Mouse (Mus musculus) liver, embryonic 12.5 days (tissue): ENCODE data around the gene Fam78a. TPM values are rescaled to one million over a fixed set of nuclear protein-coding genes. Genes with fewer than 3 reads are reported as not detected.

ENCODE experiments used
- ATAC-seq: fragments of 200-750 bp; cut with Nextera tagmentation; 2 replicates; pipeline ENCODE4 v1.8.0; 2017; ENCODE audit warnings: moderate number of reproducible peaks, mild to moderate bottlenecking, moderate library complexity
- H3K27ac ChIP-seq: fragments of 300-500 bp; sonication (generic); 2 replicates; pipeline ENCODE4 v1.5.1; 2016; ENCODE audit warnings: mild to moderate bottlenecking
- H3K27me3 ChIP-seq: fragments of 300-500 bp; sonication (generic); replicated peaks from 2 replicates; pipeline ENCODE4 v1.6.1; 2016; ENCODE audit warnings: mild to moderate bottlenecking, moderate library complexity
- H3K36me3 ChIP-seq: fragments of 300-500 bp; sonication (generic); 2 replicates; pipeline ENCODE4 v1.6.1; 2016; ENCODE audit warnings: mild to moderate bottlenecking, moderate library complexity
- H3K4me1 ChIP-seq: fragments of 300-500 bp; sonication (generic); 2 replicates; pipeline ENCODE4 v1.6.1; 2016
- H3K4me2 ChIP-seq: fragments of 300-500 bp; sonication (generic); 2 replicates; pipeline ENCODE4 v1.6.1; 2016; ENCODE audit warnings: mild to moderate bottlenecking, moderate library complexity
- H3K4me3 ChIP-seq: fragments of 300-500 bp; sonication (generic); 2 replicates; pipeline ENCODE4 v1.5.1; 2016; ENCODE audit warnings: mild to moderate bottlenecking, moderate library complexity
- H3K9ac ChIP-seq: fragments of 300-500 bp; sonication (generic); 2 replicates; pipeline ENCODE4 v1.6.1; 2016; ENCODE audit warnings: mild to moderate bottlenecking, moderate library complexity
- H3K9me3 ChIP-seq: fragments of 300-500 bp; sonication (generic); replicated peaks from 2 replicates; pipeline ENCODE4 v1.6.1; 2016; ENCODE audit warnings: mild to moderate bottlenecking, moderate library complexity
- WGBS: fragments of 180-500 bp; shearing (Covaris S2); methylation state at CpG from one replicate; pipeline ENCODE4 v1.1.7; 2016; ENCODE audit not compliant: insufficient replicate concordance; 5-methylcytosine and 5-hydroxymethylcytosine counted together
- polyA plus RNA-seq: library from polyadenylated mRNA; unstranded; fragments of >200 nt; fragmentation: Nextera tagmentation; extraction: Ambion mirVana; gene quantifications from 2 replicates; pipeline ENCODE4 v1.2.1, GENCODE M21; 2016

The Fam78a gene
- polyA plus RNA-seq, 1 experiment from 2014 or later, result 22.4 TPM

GRCm38 (mm10) chr2:32080681-32081080 is 4.0 kb downstream of the Fam78a start:
- no peaks in the 10 kb centered on the region for H3K9me3 ChIP-seq
- H3K9ac ChIP-seq, result peak overlapping the region; percentile 91
- no peaks in the 10 kb centered on the region for H3K27me3 ChIP-seq
- 67% methylated on average over 3 of the region's 3 CpGs for WGBS
- H3K4me3 ChIP-seq, result peak overlapping the region; percentile 86
- peak overlapping the region; percentile 74 for H3K27ac ChIP-seq
- peak overlapping the region; percentile 100 for H3K4me2 ChIP-seq
- peaks cover 44% of the 10 kb centered on the region for H3K36me3 ChIP-seq
- ATAC-seq, result no peak
- peaks cover 79% of the 10 kb centered on the region for H3K4me1 ChIP-seq

DNA sequence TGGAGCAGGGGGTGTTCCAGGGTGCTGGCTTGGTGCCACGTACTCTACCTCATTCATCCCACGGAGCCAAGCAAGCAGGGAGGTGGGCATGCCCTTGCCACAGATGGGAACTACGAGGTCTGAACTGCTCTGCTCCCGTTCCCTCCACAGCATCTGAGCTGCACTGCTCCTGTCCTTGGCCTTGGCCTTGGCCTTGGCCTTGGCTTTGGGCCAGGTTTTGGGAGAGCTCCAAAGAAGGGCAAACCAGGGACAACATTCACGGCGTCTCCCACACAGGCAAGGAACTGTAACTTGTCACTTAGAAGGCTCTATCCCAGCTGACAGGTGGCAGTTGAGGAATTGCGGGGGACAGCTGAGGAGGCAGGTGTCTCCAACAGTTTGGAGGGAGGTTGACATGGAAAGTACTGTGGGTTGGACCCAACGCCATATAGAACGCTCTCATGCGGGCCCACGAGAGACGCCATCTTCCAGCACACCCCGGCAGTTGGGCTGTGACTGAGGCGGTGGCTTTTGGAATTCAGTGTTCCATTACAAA is 5.4 kb downstream of the Fam78a start:
- WGBS, result 87% methylated on average over 14 of the region's 14 CpGs
- Histone ChIP-seq H3K9ac (peak overlapping the region; percentile 29), H3K4me1 (peaks cover 79% of the 10 kb centered on the region), H3K36me3 (peaks cover 58% of the 10 kb centered on the region), H3K4me3 (peak overlapping the region; percentile 86), H3K27me3 (no peaks in the 10 kb centered on the region), H3K4me2 (peak overlapping the region; percentile 100), H3K9me3 (no peaks in the 10 kb centered on the region), H3K27ac (peak overlapping the region; percentile 74; the same call in 1 of the 2 replicates)
- ATAC-seq, result no peak

DNA sequence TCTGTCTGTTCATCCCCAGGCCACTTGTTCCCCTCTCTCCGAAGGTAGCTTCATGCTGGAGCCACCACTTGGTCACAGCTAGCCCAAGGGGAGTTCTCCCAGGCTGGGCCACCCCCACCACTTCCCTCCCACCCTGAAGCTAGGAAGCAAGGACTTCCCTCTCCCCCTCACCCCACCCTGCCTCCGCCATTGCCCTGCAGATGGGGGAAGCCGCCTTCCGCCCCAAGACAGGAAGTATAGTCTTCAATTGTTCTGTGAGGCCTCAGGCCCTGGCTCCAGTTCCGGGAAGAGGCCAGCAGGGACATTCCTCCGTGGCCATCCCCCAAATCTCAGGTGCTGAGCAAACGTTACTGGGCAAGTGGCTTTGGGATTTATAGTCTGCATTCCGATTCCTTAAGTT is 6.1 kb downstream of the Fam78a start:
- peaks cover 73% of the 10 kb centered on the region for H3K4me1 ChIP-seq
- 35% methylated on average over 8 of the region's 8 CpGs for WGBS

GRCm38 (mm10) chr2:32077744-32078143 is 6.9 kb downstream of the Fam78a start:
- peaks cover 75% of the 10 kb centered on the region for H3K4me1 ChIP-seq
- peak overlapping the region; percentile 100 for H3K4me2 ChIP-seq
- H3K27me3 ChIP-seq, result no peaks in the 10 kb centered on the region
- H3K36me3 ChIP-seq, result peaks cover 73% of the 10 kb centered on the region
- 79% methylated on average over 10 of the region's 10 CpGs for WGBS
- no peaks in the 10 kb centered on the region for H3K9me3 ChIP-seq
- ATAC-seq, result no peak
- H3K9ac ChIP-seq, result peak overlapping the region; percentile 29; the same call in 1 of the 2 replicates
- H3K27ac ChIP-seq, result peak overlapping the region; percentile 74
- H3K4me3 ChIP-seq, result peak overlapping the region; percentile 86; the same call in 1 of the 2 replicates

More for the DNA sequence above, 6.1 kb downstream of the Fam78a start:
- Histone ChIP-seq H3K9me3 (no peaks in the 10 kb centered on the region), H3K27ac (peak overlapping the region; percentile 74), H3K36me3 (peaks cover 66% of the 10 kb centered on the region), H3K4me2 (peak overlapping the region; percentile 100), H3K9ac (peak overlapping the region; percentile 29), H3K27me3 (no peaks in the 10 kb centered on the region), H3K4me3 (peak overlapping the region; percentile 86)
- no peak for ATAC-seq

- Histone ChIP-seq H3K4me3 (no peak overlapping the region), H3K4me1 (peaks cover 52% of the 10 kb centered on the region), H3K4me2 (no peak overlapping the region), H3K9ac (no peak overlapping the region), H3K27ac (no peak overlapping the region), H3K27me3 (no peaks in the 10 kb centered on the region), H3K9me3 (no peaks in the 10 kb centered on the region), H3K36me3 (peaks cover 88% of the 10 kb centered on the region)
- ATAC-seq, result no peak
- 75% methylated on average over 7 of the region's 7 CpGs for WGBS
Observed at GRCm38 (mm10) chr2:32075368-32075767, 9.3 kb downstream of the Fam78a start.

GRCm38 (mm10) chr2:32074404-32074803 is 10.3 kb downstream of the Fam78a start:
- ATAC-seq, result no peak
- H3K4me3 ChIP-seq, result no peak overlapping the region
- 64% methylated on average over 8 of the region's 8 CpGs for WGBS

GRCm38 (mm10) chr2:32070747-32071146 is 13.9 kb downstream of the Fam78a start:
- WGBS, result 87% methylated on average over 10 of the region's 10 CpGs

More at GRCm38 (mm10) chr2:32074404-32074803, 10.3 kb downstream of the Fam78a start:
- Histone ChIP-seq H3K36me3 (peaks cover 86% of the 10 kb centered on the region), H3K4me2 (no peak overlapping the region), H3K9me3 (no peaks in the 10 kb centered on the region), H3K27ac (no peak overlapping the region), H3K27me3 (no peaks in the 10 kb centered on the region), H3K9ac (no peak overlapping the region), H3K4me1 (peaks cover 42% of the 10 kb centered on the region)

DNA sequence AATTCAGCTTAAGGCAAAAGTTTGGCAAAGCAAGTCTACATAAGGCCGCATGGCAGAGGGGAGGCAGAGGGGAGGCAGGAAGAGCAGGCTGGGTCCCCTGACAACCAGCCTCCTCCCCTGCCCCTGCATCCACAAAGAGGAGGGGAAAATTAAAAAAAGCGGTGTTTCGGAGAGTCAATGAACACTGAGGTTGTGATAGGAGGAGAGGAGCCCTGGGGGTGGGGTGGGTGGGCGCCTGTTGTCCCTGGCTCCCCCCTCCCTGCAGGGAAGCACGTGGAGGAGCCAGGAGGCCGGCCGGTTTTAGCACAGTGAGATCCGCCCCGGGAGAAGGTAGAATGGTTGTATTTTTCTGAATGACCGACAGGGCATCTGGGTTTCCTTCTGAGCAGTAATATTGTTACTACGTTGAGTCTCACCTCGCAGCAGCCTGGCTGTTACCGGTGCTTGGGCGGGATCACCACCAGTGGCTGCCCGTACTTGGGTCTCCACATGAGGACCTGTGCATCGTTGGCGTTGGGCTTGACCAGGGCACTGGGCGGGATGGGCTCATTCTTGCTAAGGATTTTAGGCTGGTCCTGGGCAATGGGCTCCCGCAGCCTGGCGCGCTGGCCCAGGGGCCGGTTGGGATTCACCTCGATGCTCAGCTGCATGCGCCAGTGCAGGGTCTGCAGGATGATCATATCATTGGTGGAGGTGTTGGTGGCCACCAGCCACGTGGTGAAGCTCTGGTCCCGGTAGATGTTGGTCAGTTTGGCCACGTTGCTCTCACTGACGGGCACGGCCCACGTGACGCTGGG is 15.6 kb downstream of the Fam78a start:
- Histone ChIP-seq H3K9ac (no peak overlapping the region), H3K4me3 (no peak overlapping the region), H3K36me3 (peaks cover 97% of the 10 kb centered on the region), H3K9me3 (no peaks in the 10 kb centered on the region), H3K27me3 (no peaks in the 10 kb centered on the region), H3K4me2 (no peak overlapping the region), H3K4me1 (peaks cover 37% of the 10 kb centered on the region), H3K27ac (no peak overlapping the region)
- 81% methylated on average over 30 of the region's 31 CpGs for WGBS
- ATAC-seq, result no peak

More at GRCm38 (mm10) chr2:32070747-32071146, 13.9 kb downstream of the Fam78a start:
- Histone ChIP-seq H3K9me3 (no peaks in the 10 kb centered on the region), H3K36me3 (peaks cover 96% of the 10 kb centered on the region), H3K9ac (no peak overlapping the region), H3K27ac (no peak overlapping the region), H3K4me2 (no peak overlapping the region), H3K27me3 (no peaks in the 10 kb centered on the region), H3K4me3 (no peak overlapping the region), H3K4me1 (peaks cover 32% of the 10 kb centered on the region)
- ATAC-seq, result no peak

DNA sequence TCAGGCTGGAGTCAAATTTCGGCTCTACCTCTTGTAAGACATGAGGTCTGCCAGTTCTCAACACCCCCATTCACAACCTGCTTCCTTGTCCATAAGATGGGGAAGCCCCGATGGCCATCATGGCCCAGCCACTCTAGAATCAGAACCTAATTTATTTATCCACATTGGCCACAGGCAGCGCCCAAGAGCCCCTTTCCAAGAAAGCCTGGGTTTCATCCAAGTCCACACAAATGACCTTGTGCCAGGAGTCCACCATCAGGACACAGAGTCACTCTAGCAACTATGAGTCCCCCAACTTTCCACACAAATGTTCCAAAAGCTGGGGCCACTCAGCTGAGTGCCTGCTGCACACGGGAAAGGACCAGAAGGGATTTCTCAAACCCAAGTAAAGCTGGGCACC is 18.7 kb downstream of the Fam78a start:
- WGBS, result 77% methylated on average over 4 of the region's 4 CpGs
- Histone ChIP-seq H3K27ac (no peak overlapping the region), H3K27me3 (no peaks in the 10 kb centered on the region)

DNA sequence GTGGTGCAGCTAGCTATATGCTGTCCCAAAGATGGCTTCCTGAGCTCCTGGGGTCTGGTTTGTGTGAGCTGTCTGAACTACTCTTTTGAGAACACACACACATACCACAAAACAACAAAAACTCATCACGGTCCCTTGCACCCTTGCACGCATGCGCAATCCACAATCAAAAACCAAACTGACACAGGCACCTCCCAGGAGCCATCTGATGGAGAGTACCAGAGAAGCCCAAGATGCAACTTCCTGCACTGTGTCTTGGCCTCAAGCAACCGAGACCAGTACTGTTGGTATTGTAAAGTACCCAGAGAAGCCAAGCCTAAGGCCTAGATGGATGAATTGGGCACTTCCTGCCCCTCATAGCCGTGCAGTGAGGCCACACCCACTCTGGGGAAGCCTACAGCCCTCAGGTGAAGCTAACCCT is 19.3 kb downstream of the Fam78a start:
- Histone ChIP-seq H3K9me3 (no peaks in the 10 kb centered on the region), H3K27ac (0 out of 2 replicates have a peak overlapping the region, but pooled peaks have one; percentile 9), H3K4me3 (no peak overlapping the region), H3K4me1 (peaks cover 70% of the 10 kb centered on the region), H3K4me2 (no peak overlapping the region), H3K27me3 (no peaks in the 10 kb centered on the region), H3K36me3 (peaks cover 65% of the 10 kb centered on the region), H3K9ac (no peak overlapping the region)
- ATAC-seq, result no peak
- WGBS, result 68% methylated on average over 5 of the region's 5 CpGs

More for the DNA sequence above, 18.7 kb downstream of the Fam78a start:
- Histone ChIP-seq H3K4me1 (peaks cover 63% of the 10 kb centered on the region), H3K36me3 (peaks cover 70% of the 10 kb centered on the region), H3K4me3 (no peak overlapping the region), H3K9ac (no peak overlapping the region), H3K4me2 (no peak overlapping the region), H3K9me3 (no peaks in the 10 kb centered on the region)
- ATAC-seq, result no peak

- ATAC-seq, result no peak
- H3K27me3 ChIP-seq, result no peaks in the 10 kb centered on the region
- no peak overlapping the region for H3K9ac ChIP-seq
- peaks cover 74% of the 10 kb centered on the region for H3K4me1 ChIP-seq
- no peak overlapping the region for H3K4me3 ChIP-seq
- H3K36me3 ChIP-seq, result peaks cover 62% of the 10 kb centered on the region
- H3K4me2 ChIP-seq, result no peak overlapping the region
- 65% methylated on average over 13 of the region's 13 CpGs for WGBS
- H3K27ac ChIP-seq, result 0 out of 2 replicates have a peak overlapping the region, but pooled peaks have one; percentile 9
- no peaks in the 10 kb centered on the region for H3K9me3 ChIP-seq
Observed at GRCm38 (mm10) chr2:32064913-32065312, 19.7 kb downstream of the Fam78a start.
